Comparison of ENCODE assay signal across 13 mouse cellular contexts in genomic region chr1:127248433-127248832, GRCm38 (mm10). TPM values are rescaled to one million over a fixed set of nuclear protein-coding genes. Genes with fewer than 3 reads are reported as not detected.
A peak's percentile ranks its signal among the peaks of the same experiment; 100 is the strongest.
DNase-seq lines count a peak whose midpoint lies in the region; ATAC-seq and TF ChIP-seq lines count a peak whose summit lies in the region.
"Had no signal": no experiment of that assay in that cellular context is flagged by ENCODE, and none has a peak within 500 bp of the region (broad histone marks: within the 10 kb centered on the region; RNA-seq: fewer than 3 reads in every experiment).

No protein-coding gene starts in this region.

- H3K27me3 ChIP-seq in heart, adult 2 months (ENCODE audit: control insufficient read depth, insufficient read depth, low read length), result no peaks in the 10 kb centered on the region
- no peaks in the 10 kb centered on the region for H3K27me3 ChIP-seq in lung, postnatal 0 days (replicated peaks; ENCODE audit: insufficient read depth, low read length)
- H3K27me3 ChIP-seq in stomach, embryonic 15.5 days (replicated peaks), result no peaks in the 10 kb centered on the region
- H3K27me3 ChIP-seq in midbrain, embryonic 11.5 days (ENCODE audit: control insufficient read depth, insufficient read depth, low read length), result no peaks in the 10 kb centered on the region
- H3K27me3 ChIP-seq: hindbrain, embryonic 15.5 days; neural tube, embryonic 13.5 days had no signal

- H3K4me2 ChIP-seq in lung, postnatal 0 days (replicated peaks; ENCODE audit: low read depth, low read length), result no peak overlapping the region
- H3K4me2 ChIP-seq in stomach, embryonic 15.5 days, result no peak overlapping the region
- H3K4me2 ChIP-seq in midbrain, embryonic 11.5 days, result no peak overlapping the region
- H3K4me2 ChIP-seq: hindbrain, embryonic 15.5 days; neural tube, embryonic 13.5 days had no signal

- H3K9ac ChIP-seq in heart, adult 2 months (ENCODE audit: low read depth, low read length), result no peak overlapping the region
- no peak overlapping the region for H3K9ac ChIP-seq in lung, postnatal 0 days (replicated peaks; ENCODE audit: low read depth)
- H3K9ac ChIP-seq in stomach, embryonic 15.5 days, result no peak overlapping the region
- H3K9ac ChIP-seq in midbrain, embryonic 11.5 days (ENCODE audit: low read length), result no peak overlapping the region
- H3K9ac ChIP-seq: hindbrain, embryonic 15.5 days; neural tube, embryonic 13.5 days had no signal

- peaks cover 2% of the 10 kb centered on the region for H3K4me1 ChIP-seq in heart, adult 2 months (ENCODE audit: control insufficient read depth, insufficient read depth, low read length)
- H3K4me1 ChIP-seq in lung, postnatal 0 days (ENCODE audit: insufficient read depth, low read depth, low read length), result no peaks in the 10 kb centered on the region
- peaks cover 7% of the 10 kb centered on the region for H3K4me1 ChIP-seq in stomach, embryonic 15.5 days
- no peaks in the 10 kb centered on the region for H3K4me1 ChIP-seq in midbrain, embryonic 11.5 days (ENCODE audit: control insufficient read depth, insufficient read depth, low read length)
- H3K4me1 ChIP-seq: hindbrain, embryonic 15.5 days had no signal

- TF ChIP-seq POLR2A in heart, adult 2 months (IDR thresholded peaks at IDR 0.05; ENCODE audit: insufficient read depth, low read depth, low read length), result no peak

- no peaks in the 10 kb centered on the region for H3K9me3 ChIP-seq in lung, postnatal 0 days (ENCODE audit: low read length)
- H3K9me3 ChIP-seq in stomach, embryonic 15.5 days, result no peaks in the 10 kb centered on the region
- H3K9me3 ChIP-seq in midbrain, embryonic 11.5 days (ENCODE audit: control insufficient read depth, low read length), result no peaks in the 10 kb centered on the region
- H3K9me3 ChIP-seq: hindbrain, embryonic 15.5 days; neural tube, embryonic 13.5 days had no signal

- DNase-seq in heart, adult 11 months, result peak; percentile 66
- no peak for DNase-seq in heart, adult 2 months
- peak; percentile 38 to 70 for DNase-seq in kidney, adult 8-10 months
- peak; percentile 8 for DNase-seq in lung, postnatal 0 days (ENCODE audit: low spot score)
- no peak for DNase-seq in midbrain, embryonic 11.5 days (ENCODE audit: low spot score, missing footprints)
- no peak for DNase-seq in heart, postnatal 4 days
- no peak for DNase-seq in ovary, postnatal 10 days (ENCODE audit: low spot score)
- DNase-seq: adrenal gland, adult 8-10 months; heart, adult 18-20 months; thymus, adult 18-20 months had no signal

- intact Hi-C loops in heart, adult 2 months (cut with DNase I), result no loop called here

- H3K27ac ChIP-seq in heart, adult 2 months, result no peak overlapping the region
- no peak overlapping the region for H3K27ac ChIP-seq in lung, postnatal 0 days (ENCODE audit: low read length)
- H3K27ac ChIP-seq in stomach, embryonic 15.5 days, result no peak overlapping the region
- H3K27ac ChIP-seq in midbrain, embryonic 11.5 days (ENCODE audit: low read depth, low read length), result no peak overlapping the region
- H3K27ac ChIP-seq: hindbrain, embryonic 15.5 days; neural tube, embryonic 13.5 days had no signal

- WGBS in heart, adult 2 months, result 59% methylated on average over 1 of the region's 1 CpGs
- 45% methylated on average over 1 of the region's 1 CpGs for WGBS in lung, postnatal 0 days
- WGBS in stomach, embryonic 15.5 days, result 52% methylated on average over 1 of the region's 1 CpGs
- 92% methylated on average over 1 of the region's 1 CpGs for WGBS in midbrain, embryonic 11.5 days

- no peaks in the 10 kb centered on the region; the same call in 1 of the 2 replicates for H3K36me3 ChIP-seq in heart, adult 2 months (ENCODE audit: control insufficient read depth, insufficient read depth, low read length)
- no peaks in the 10 kb centered on the region for H3K36me3 ChIP-seq in lung, postnatal 0 days (ENCODE audit: insufficient read depth, low read length)
- no peaks in the 10 kb centered on the region for H3K36me3 ChIP-seq in stomach, embryonic 15.5 days
- no peaks in the 10 kb centered on the region for H3K36me3 ChIP-seq in midbrain, embryonic 11.5 days (ENCODE audit: control insufficient read depth, insufficient read depth, low read length)
- H3K36me3 ChIP-seq: hindbrain, embryonic 15.5 days; neural tube, embryonic 13.5 days had no signal

- no peak overlapping the region for H3K4me3 ChIP-seq in heart, adult 2 months
- H3K4me3 ChIP-seq in lung, postnatal 0 days (ENCODE audit: low read depth, low read length), result no peak overlapping the region
- H3K4me3 ChIP-seq in stomach, embryonic 15.5 days (replicated peaks), result no peak overlapping the region
- H3K4me3 ChIP-seq in midbrain, embryonic 11.5 days (ENCODE audit: low read depth, low read length), result no peak overlapping the region
- H3K4me3 ChIP-seq: hindbrain, embryonic 15.5 days; neural tube, embryonic 13.5 days had no signal

- ATAC-seq in lung, postnatal 0 days, result peak; percentile 38; the same call in 1 of the 2 replicates
- ATAC-seq in stomach, embryonic 15.5 days (ENCODE audit: insufficient read depth, low FRiP score, low read depth), result peak; percentile 64; the same call in 1 of the 2 replicates
- ATAC-seq in midbrain, embryonic 11.5 days (ENCODE audit: low FRiP score), result no peak

- H3K79me2 ChIP-seq in heart, adult 2 months (replicated peaks; ENCODE audit: control insufficient read depth, insufficient read depth, low read length), result peaks cover 4% of the 10 kb centered on the region

- TF ChIP-seq CTCF in heart, adult 2 months (IDR thresholded peaks at IDR 0.05), result no peak
- TF ChIP-seq CTCF in lung, postnatal 0 days (IDR thresholded peaks at IDR 0.05), result no peak

- TF ChIP-seq EP300 in heart, adult 2 months (IDR thresholded peaks at IDR 0.05; ENCODE audit: insufficient read depth, low read depth, low read length), result no peak
- TF ChIP-seq EP300 in lung, postnatal 0 days (IDR thresholded peaks at IDR 0.05), result no peak

RNA-seq across cellular contexts. Expression of gene Mgat5, which starts 43.6 kb away (rescaled TPM):
- 10 to 100 TPM; 13.6 to 16.7 TPM for total RNA-seq in heart, adult 2 months (2021)
- 5.6 and 8.4 TPM in 2 replicates for polyA plus RNA-seq in heart, adult 2 months (2012; rRNA removed)
- 3.5 and 4.0 TPM in 2 replicates for polyA plus RNA-seq in lung, postnatal 0 days (2015; fragmentation: Nextera tagmentation; extraction: Ambion mirVana)
- polyA plus RNA-seq in stomach, embryonic 15.5 days (2015; fragmentation: Nextera tagmentation; extraction: Ambion mirVana), result 5.4 and 5.7 TPM in 2 replicates
- polyA plus RNA-seq in midbrain, embryonic 11.5 days (2014; fragmentation: Nextera tagmentation; extraction: Ambion mirVana), result 6.9 and 7.9 TPM in 2 replicates
- 10 to 100 TPM; 18.3 to 21.4 TPM for total RNA-seq in heart, postnatal 4 days (2021)

Comparison
In these comparisons a context has a peak if more than half of its experiments do, and no peak if none do; other contexts are left out.
1. DNase-seq: peak in heart, adult 11 months (single experiment), kidney, adult 8-10 months (2 of 2) and lung, postnatal 0 days (single experiment); none in heart, adult 2 months (0 of 2), midbrain, embryonic 11.5 days (single experiment), heart, postnatal 4 days (single experiment) and ovary, postnatal 10 days (single experiment).